Mouse (Mus musculus) liver, embryonic 11.5 days (tissue): ENCODE data around the gene Adk. TPM values are rescaled to one million over a fixed set of nuclear protein-coding genes. Genes with fewer than 3 reads are reported as not detected.

Source experiments
- ATAC-seq: fragments of 200-750 bp; cut with Nextera tagmentation; replicated peaks from 2 replicates; pipeline ENCODE4 v1.8.0; 2017; ENCODE audit warnings: moderate number of reproducible peaks, mild to moderate bottlenecking, moderate TSS enrichment, moderate library complexity; ENCODE audit not compliant: low FRiP score
- DNase-seq: peaks from one replicate; pipeline ENCODE4 v3.0.0-alpha.2; 2017; ENCODE audit warnings: low spot score
- H3K27ac ChIP-seq: fragments of 300-500 bp; sonication (generic); 2 replicates; pipeline ENCODE4 v1.5.1; 2014; ENCODE audit warnings: mild to moderate bottlenecking, low read depth, low read length, control low read depth
- H3K27me3 ChIP-seq: fragments of 300-500 bp; sonication (generic); replicated peaks from 2 replicates; pipeline ENCODE4 v1.6.1; 2014; ENCODE audit warnings: low read length, mixed read lengths; ENCODE audit not compliant: control insufficient read depth, insufficient read depth
- H3K36me3 ChIP-seq: fragments of 300-500 bp; sonication (generic); 2 replicates; pipeline ENCODE4 v1.6.1; 2014; ENCODE audit warnings: mild to moderate bottlenecking, low read length, moderate library complexity, mixed read lengths; ENCODE audit not compliant: control insufficient read depth, insufficient read depth
- H3K4me1 ChIP-seq: fragments of 300-500 bp; sonication (generic); replicated peaks from 2 replicates; pipeline ENCODE4 v1.6.1; 2014; ENCODE audit warnings: low read length, mixed read lengths; ENCODE audit not compliant: control insufficient read depth, insufficient read depth
- H3K4me2 ChIP-seq: fragments of 300-500 bp; sonication (generic); 2 replicates; pipeline ENCODE4 v1.6.1; 2014; ENCODE audit warnings: mild to moderate bottlenecking, control low read depth, moderate library complexity
- H3K4me3 ChIP-seq: fragments of 300-500 bp; sonication (generic); 2 replicates; pipeline ENCODE4 v1.5.1; 2014; ENCODE audit warnings: low read depth, low read length, control low read depth
- H3K9ac ChIP-seq: fragments of 300-500 bp; sonication (generic); 2 replicates; pipeline ENCODE4 v1.6.1; 2014; ENCODE audit warnings: low read depth, low read length, control low read depth
- H3K9me3 ChIP-seq: fragments of 300-500 bp; sonication (generic); 2 replicates; pipeline ENCODE4 v1.6.1; 2016; ENCODE audit warnings: low read length, inconsistent platforms, mixed read lengths; ENCODE audit not compliant: control insufficient read depth
- WGBS: fragments of 180-500 bp; shearing (Covaris S2); extraction: QIAGEN DNeasy Blood & Tissue Kit; methylation state at CpG from one replicate; pipeline ENCODE4 v1.1.7; 2014; 5-methylcytosine and 5-hydroxymethylcytosine counted together
- polyA plus RNA-seq: library from polyadenylated mRNA; unstranded; fragments of >200 nt; fragmentation: Nextera tagmentation; extraction: Ambion mirVana; gene quantifications from 2 replicates; pipeline ENCODE4 v1.2.1, GENCODE M21; 2014

Gene Adk
- polyA plus RNA-seq, 1 experiment from 2014 or later = 253 TPM

DNA sequence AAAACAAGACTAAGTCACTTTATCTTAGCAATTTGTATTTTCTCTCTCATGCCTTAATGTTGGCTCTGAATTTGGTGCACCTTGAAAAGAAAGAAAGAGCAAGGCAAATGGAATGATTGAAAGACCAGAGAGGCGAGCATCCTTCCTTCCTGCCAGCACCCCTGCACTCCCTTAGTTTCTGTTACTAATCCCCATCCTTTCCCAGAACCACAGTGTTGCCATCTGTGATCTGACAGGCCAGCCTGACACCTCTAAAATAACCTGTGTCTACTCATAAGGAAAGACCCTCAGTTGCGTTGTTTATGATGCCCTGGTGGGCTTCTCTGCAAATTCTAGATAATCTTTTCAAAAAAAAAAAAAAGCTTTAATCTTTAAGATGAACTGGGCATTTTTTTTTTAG, 319.6 kb downstream of the Adk start:
- no peaks in the 10 kb centered on the region for H3K4me1 ChIP-seq
- DNase-seq = no peak
- no peak for ATAC-seq
- no peaks in the 10 kb centered on the region for H3K9me3 ChIP-seq
- no peaks in the 10 kb centered on the region for H3K27me3 ChIP-seq
- no peaks in the 10 kb centered on the region for H3K36me3 ChIP-seq
- WGBS = 78% methylated on average over 2 of the region's 2 CpGs
- H3K4me2 ChIP-seq = no peak overlapping the region
- H3K9ac ChIP-seq = no peak overlapping the region
- no peak overlapping the region for H3K4me3 ChIP-seq
- no peak overlapping the region for H3K27ac ChIP-seq

DNA sequence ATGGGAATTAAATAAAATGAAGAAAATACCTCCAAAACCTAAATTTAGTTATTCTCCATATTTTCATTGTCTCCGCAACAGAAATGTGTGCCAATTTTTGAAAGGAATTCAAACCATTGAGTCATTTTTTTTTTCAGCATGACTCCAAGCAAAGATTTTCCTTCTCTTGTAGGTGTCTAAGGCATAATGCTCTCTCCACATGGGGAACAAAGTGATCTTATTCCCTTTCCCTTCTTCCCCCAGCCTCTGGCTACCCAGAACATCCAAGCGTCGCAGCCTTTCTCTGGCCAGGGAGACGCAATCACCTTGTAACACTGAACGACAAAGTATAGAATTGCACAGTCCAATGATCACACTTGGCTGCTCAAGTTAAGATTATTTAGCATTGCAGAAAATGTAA, 320.3 kb downstream of the Adk start:
- H3K27ac ChIP-seq = no peak overlapping the region
- H3K36me3 ChIP-seq = no peaks in the 10 kb centered on the region
- ATAC-seq (no peak), DNase-seq (no peak)
- H3K4me1 ChIP-seq = no peaks in the 10 kb centered on the region
- no peaks in the 10 kb centered on the region for H3K27me3 ChIP-seq
- H3K4me3 ChIP-seq = no peak overlapping the region
- no peaks in the 10 kb centered on the region for H3K9me3 ChIP-seq
- WGBS = 94% methylated on average over 5 of the region's 5 CpGs
- H3K9ac ChIP-seq = no peak overlapping the region
- no peak overlapping the region for H3K4me2 ChIP-seq

GRCm38 (mm10) chr14:21383701-21384428, 331.5 kb downstream of the Adk start:
- DNase-seq = no peak

DNA sequence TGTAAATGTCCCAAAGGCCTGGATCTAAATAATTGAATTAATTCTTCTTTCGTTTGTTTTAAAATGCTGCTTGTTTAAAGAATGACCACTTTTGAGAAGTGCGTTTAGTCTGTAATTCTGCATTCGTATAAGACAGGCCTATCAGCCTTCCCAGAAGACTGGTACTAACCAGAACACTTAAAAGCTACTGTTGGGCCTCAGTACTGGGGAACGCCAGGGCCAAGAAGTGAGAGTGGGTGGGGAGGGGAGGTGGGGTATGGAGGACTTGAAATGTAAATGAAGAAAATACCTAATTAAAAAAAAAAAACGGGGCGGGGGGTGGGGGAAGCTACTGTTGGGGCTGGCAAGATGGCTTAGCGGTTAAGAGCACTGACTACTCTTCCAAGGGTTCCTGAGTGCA, 347.1 kb downstream of the Adk start:
- no peak overlapping the region for H3K27ac ChIP-seq
- H3K9ac ChIP-seq = no peak overlapping the region
- no peaks in the 10 kb centered on the region for H3K4me1 ChIP-seq
- no peak for ATAC-seq
- H3K36me3 ChIP-seq = no peaks in the 10 kb centered on the region
- H3K27me3 ChIP-seq = no peaks in the 10 kb centered on the region
- no peak overlapping the region for H3K4me2 ChIP-seq
- no peaks in the 10 kb centered on the region for H3K9me3 ChIP-seq
- DNase-seq = no peak
- whole genome bisulfite sequencing = 91% methylated on average over 7 of the region's 7 CpGs
- H3K4me3 ChIP-seq = no peak overlapping the region

More at GRCm38 (mm10) chr14:21383701-21384428, 331.5 kb downstream of the Adk start:
- Histone ChIP-seq H3K4me2 (no peak overlapping the region), H3K4me1 (no peaks in the 10 kb centered on the region), H3K36me3 (peaks cover 16% of the 10 kb centered on the region), H3K27ac (no peak overlapping the region), H3K9me3 (no peaks in the 10 kb centered on the region), H3K9ac (no peak overlapping the region), H3K4me3 (no peak overlapping the region), H3K27me3 (no peaks in the 10 kb centered on the region)
- ATAC-seq = no peak
- WGBS = 89% methylated on average over 5 of the region's 5 CpGs

DNA sequence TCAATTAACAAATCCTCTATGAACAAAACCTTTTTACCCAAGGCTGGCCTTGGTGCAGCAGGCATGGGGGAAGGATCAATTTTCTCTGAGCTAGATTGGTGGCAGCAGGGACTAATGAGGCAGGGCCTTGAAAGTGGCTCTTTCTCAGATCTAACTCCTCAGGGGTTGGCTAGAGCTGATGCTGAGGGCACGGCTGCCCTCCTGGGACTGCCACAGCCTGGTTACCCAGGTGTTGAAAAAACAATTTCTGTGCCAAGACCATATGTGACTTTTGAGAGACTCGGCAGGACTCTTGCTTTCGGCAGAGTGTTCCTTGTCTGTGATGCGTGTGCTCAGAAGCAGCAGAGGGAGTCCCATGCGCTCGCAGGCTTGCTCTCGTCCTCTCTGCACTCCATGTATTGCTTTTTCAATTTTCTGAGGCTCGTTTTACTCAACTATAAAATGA, 349.8 kb downstream of the Adk start:
- Histone ChIP-seq H3K36me3 (no peaks in the 10 kb centered on the region), H3K4me3 (no peak overlapping the region), H3K27ac (no peak overlapping the region), H3K4me2 (no peak overlapping the region), H3K4me1 (no peaks in the 10 kb centered on the region), H3K9ac (no peak overlapping the region), H3K9me3 (no peaks in the 10 kb centered on the region), H3K27me3 (no peaks in the 10 kb centered on the region)
- DNase-seq = no peak
- no peak for ATAC-seq
- WGBS = 86% methylated on average over 8 of the region's 8 CpGs

GRCm38 (mm10) chr14:21402621-21403405, 350.4 kb downstream of the Adk start:
- 86% methylated on average over 8 of the region's 8 CpGs for WGBS
- DNase-seq (no peak), ATAC-seq (no peak)
- H3K9ac ChIP-seq = no peak overlapping the region
- no peak overlapping the region for H3K27ac ChIP-seq
- no peak overlapping the region for H3K4me2 ChIP-seq
- H3K9me3 ChIP-seq = no peaks in the 10 kb centered on the region
- no peaks in the 10 kb centered on the region for H3K36me3 ChIP-seq
- no peak overlapping the region for H3K4me3 ChIP-seq
- H3K4me1 ChIP-seq = no peaks in the 10 kb centered on the region
- H3K27me3 ChIP-seq = no peaks in the 10 kb centered on the region

DNA sequence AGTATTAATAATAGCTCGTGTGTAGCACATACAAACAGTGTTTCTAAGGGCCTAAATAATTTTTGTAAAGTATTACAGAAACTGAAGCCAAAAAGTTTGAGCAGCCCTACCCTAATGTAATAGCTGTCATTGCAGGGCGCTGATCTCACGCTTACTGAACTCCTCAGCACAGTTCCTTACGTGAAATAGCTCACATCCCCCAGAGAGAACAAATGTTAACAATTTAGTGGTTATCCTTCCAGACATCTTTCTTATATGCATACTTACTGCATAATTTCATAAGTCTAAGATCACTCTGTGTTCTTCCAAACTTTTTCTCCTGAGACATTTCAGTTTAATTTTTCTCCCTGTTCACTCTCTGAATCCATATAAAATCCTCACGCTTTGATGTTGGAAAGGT, 354.6 kb downstream of the Adk start:
- no peaks in the 10 kb centered on the region for H3K36me3 ChIP-seq
- no peak overlapping the region for H3K4me3 ChIP-seq
- H3K9ac ChIP-seq = no peak overlapping the region
- H3K4me2 ChIP-seq = no peak overlapping the region
- no peak overlapping the region for H3K27ac ChIP-seq
- no peaks in the 10 kb centered on the region for H3K27me3 ChIP-seq
- no peaks in the 10 kb centered on the region for H3K4me1 ChIP-seq
- H3K9me3 ChIP-seq = no peaks in the 10 kb centered on the region
- ATAC-seq (no peak), DNase-seq (no peak)
- WGBS = 88% methylated on average over 5 of the region's 5 CpGs

DNA sequence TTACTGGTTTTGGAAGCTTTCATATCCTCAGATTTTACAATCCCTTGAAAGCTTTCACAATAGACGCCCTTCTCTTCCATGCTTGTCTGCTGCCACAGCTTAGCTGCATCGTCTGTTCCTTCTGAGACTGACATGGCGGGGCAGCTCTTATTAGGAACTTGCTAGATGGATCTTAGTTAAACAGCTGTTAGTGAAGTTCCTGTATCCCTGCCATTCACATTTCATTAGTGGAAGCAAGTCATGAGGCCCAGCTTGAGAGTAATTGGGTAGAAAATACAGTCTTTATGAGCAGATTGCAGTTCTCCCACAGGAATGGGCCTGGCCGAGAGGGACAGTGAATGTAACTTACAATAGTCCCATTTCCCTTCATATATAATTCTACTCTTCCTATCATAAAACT, 356.5 kb downstream of the Adk start:
- no peaks in the 10 kb centered on the region for H3K27me3 ChIP-seq
- no peak overlapping the region for H3K4me3 ChIP-seq
- H3K9me3 ChIP-seq = no peaks in the 10 kb centered on the region
- ATAC-seq = no peak
- 91% methylated on average over 4 of the region's 4 CpGs for WGBS
- H3K36me3 ChIP-seq = no peaks in the 10 kb centered on the region
- no peaks in the 10 kb centered on the region for H3K4me1 ChIP-seq
- no peak overlapping the region for H3K9ac ChIP-seq
- DNase-seq = no peak
- H3K4me2 ChIP-seq = no peak overlapping the region
- H3K27ac ChIP-seq = no peak overlapping the region
